Mouse (Mus musculus): ENCODE results near the gene Slc25a47. TPM values are rescaled to one million over a fixed set of nuclear protein-coding genes. Genes with fewer than 3 reads are reported as not detected.

The Slc25a47 gene
- total and polyA plus RNA-seq, 3 experiments, result 3.0 to 5.3 (median 3.1) TPM

GRCm38 (mm10) chr12:108869575-108869974 is 33.7 kb downstream of the Slc25a47 start:
- in situ Hi-C loops (cut with MboI; ENCODE audit: low pct_ligation_motif_present, low pct_unique_long_range_greater_than_20kb, low sequenced_read_pairs) (no loop called here), dilution Hi-C loops (cut with MboI; ENCODE audit: extremely low pct_ligation_motif_present, extremely low pct_unique_long_range_greater_than_20kb, low sequenced_read_pairs) (no loop called here)
- no peaks in the 10 kb centered on the region for H3K4me1 ChIP-seq (ENCODE audit: control insufficient read depth in 1 of 2, insufficient read depth in 2 of 2)
- no peaks in the 10 kb centered on the region for H3K27me3 ChIP-seq (replicated peaks)
- no peak overlapping the region for H3K4me3 ChIP-seq (replicated peaks in 1 of 3; ENCODE audit: low read depth in 2 of 3, low read length in 2 of 3, poor library complexity in 1 of 3)
- H3K9ac ChIP-seq (ENCODE audit: insufficient read depth, low read depth), result no peak overlapping the region
- no peak overlapping the region for H3K4me2 ChIP-seq (ENCODE audit: insufficient read depth, low read depth, poor library complexity, severe bottlenecking)
- no peaks in the 10 kb centered on the region for H3K9me3 ChIP-seq (replicated peaks; ENCODE audit: low read length)
- H3K36me3 ChIP-seq (replicated peaks in 1 of 2; ENCODE audit: control insufficient read depth in 1 of 2, insufficient read depth in 1 of 2, low read length in 1 of 2), result peaks cover 87 to 96% of the 10 kb centered on the region in 2 experiments
- TF ChIP-seq MEF2A (IDR thresholded peaks at IDR 0.05; ENCODE audit: borderline replicate concordance, low read depth, low read length) (no peak), CTCF (conservative IDR thresholded peaks at IDR 0.05 in 1 of 2, IDR thresholded peaks at IDR 0.05 in 1 of 2; ENCODE audit: low read depth in 2 of 2, low read length in 2 of 2) (peak in 1 of 2 experiments; percentile 40; a peak in 2 of 4 replicates), ZC3H11A (IDR thresholded peaks at IDR 0.05; ENCODE audit: low read depth, low read length) (no peak), NELFE (IDR thresholded peaks at IDR 0.05; ENCODE audit: low read depth, low read length) (no peak), POLR2AphosphoS2 (IDR thresholded peaks at IDR 0.05; ENCODE audit: low read depth, low read length) (no peak), RCOR1 (conservative IDR thresholded peaks at IDR 0.05; ENCODE audit: low read depth, low read length) (no peak), SMC3 (IDR thresholded peaks at IDR 0.05; ENCODE audit: low read depth, low read length) (peak; percentile 14; the same call in 1 of the 2 replicates)
- peak; percentile 31 for DNase-seq (ENCODE audit: extremely low read depth)
- no peak overlapping the region for H3K27ac ChIP-seq (ENCODE audit: insufficient read depth, low read depth)
- no peaks in the 10 kb centered on the region for H3K79me2 ChIP-seq (replicated peaks; ENCODE audit: control insufficient read depth, extremely low read depth, insufficient read depth, poor library complexity, severe bottlenecking)

GRCm38 (mm10) chr12:108873122-108873521 is 37.3 kb downstream of the Slc25a47 start:
- Histone ChIP-seq H3K27ac (ENCODE audit: insufficient read depth, low read depth) (no peak overlapping the region), H3K9me3 (replicated peaks; ENCODE audit: low read length) (no peaks in the 10 kb centered on the region), H3K4me1 (ENCODE audit: control insufficient read depth in 1 of 2, insufficient read depth in 2 of 2) (no peaks in the 10 kb centered on the region), H3K79me2 (replicated peaks; ENCODE audit: control insufficient read depth, extremely low read depth, insufficient read depth, poor library complexity, severe bottlenecking) (no peaks in the 10 kb centered on the region), H3K4me3 (replicated peaks in 1 of 3; ENCODE audit: low read depth in 2 of 3, low read length in 2 of 3, poor library complexity in 1 of 3) (no peak overlapping the region), H3K4me2 (ENCODE audit: insufficient read depth, low read depth, poor library complexity, severe bottlenecking) (no peak overlapping the region), H3K36me3 (replicated peaks in 1 of 2; ENCODE audit: control insufficient read depth in 1 of 2, insufficient read depth in 1 of 2, low read length in 1 of 2) (peaks cover 82 to 96% of the 10 kb centered on the region in 2 experiments), H3K9ac (ENCODE audit: insufficient read depth, low read depth) (no peak overlapping the region), H3K27me3 (replicated peaks) (no peaks in the 10 kb centered on the region)
- dilution Hi-C loops (cut with MboI; ENCODE audit: extremely low pct_ligation_motif_present, extremely low pct_unique_long_range_greater_than_20kb, low sequenced_read_pairs), result no loop called here
- DNase-seq (ENCODE audit: extremely low read depth), result no peak
- in situ Hi-C loops (cut with MboI; ENCODE audit: low pct_ligation_motif_present, low pct_unique_long_range_greater_than_20kb, low sequenced_read_pairs), result no loop called here
- TF ChIP-seq BHLHE40 (IDR thresholded peaks at IDR 0.05; ENCODE audit: low read depth, low read length) (no peak), NRF1 (IDR thresholded peaks at IDR 0.05; ENCODE audit: low read depth, low read length) (no peak)

- in situ Hi-C loops (cut with MboI; ENCODE audit: low pct_ligation_motif_present, low pct_unique_long_range_greater_than_20kb, low sequenced_read_pairs), result no loop called here
- Histone ChIP-seq H3K36me3 (replicated peaks in 1 of 2; ENCODE audit: control insufficient read depth in 1 of 2, insufficient read depth in 1 of 2, low read length in 1 of 2) (peaks cover 84 to 98% of the 10 kb centered on the region in 2 experiments), H3K4me3 (replicated peaks in 1 of 3; ENCODE audit: low read depth in 2 of 3, low read length in 2 of 3, poor library complexity in 1 of 3) (no peak overlapping the region)
These were observed 43.3 kb downstream of the Slc25a47 start for GRCm38 (mm10) chr12:108879138-108879537.

More at GRCm38 (mm10) chr12:108879138-108879537, 43.3 kb downstream of the Slc25a47 start:
- H3K79me2 ChIP-seq (replicated peaks; ENCODE audit: control insufficient read depth, extremely low read depth, insufficient read depth, poor library complexity, severe bottlenecking), result no peaks in the 10 kb centered on the region
- no peak overlapping the region for H3K9ac ChIP-seq (ENCODE audit: insufficient read depth, low read depth)
- no peak overlapping the region for H3K27ac ChIP-seq (ENCODE audit: insufficient read depth, low read depth)
- DNase-seq (ENCODE audit: extremely low read depth), result no peak
- H3K4me2 ChIP-seq (ENCODE audit: insufficient read depth, low read depth, poor library complexity, severe bottlenecking), result no peak overlapping the region
- dilution Hi-C loops (cut with MboI; ENCODE audit: extremely low pct_ligation_motif_present, extremely low pct_unique_long_range_greater_than_20kb, low sequenced_read_pairs), result no loop called here
- no peaks in the 10 kb centered on the region for H3K27me3 ChIP-seq (replicated peaks)
- H3K4me1 ChIP-seq (ENCODE audit: control insufficient read depth in 1 of 2, insufficient read depth in 2 of 2), result no peaks in the 10 kb centered on the region
- TF ChIP-seq UBTF (IDR thresholded peaks at IDR 0.05; ENCODE audit: low read depth, low read length) (no peak), KAT2A (IDR thresholded peaks at IDR 0.05; ENCODE audit: insufficient replicate concordance, low read length) (no peak), RAD21 (IDR thresholded peaks at IDR 0.05; ENCODE audit: low read depth, low read length) (no peak), NRF1 (IDR thresholded peaks at IDR 0.05; ENCODE audit: low read depth, low read length) (no peak), IRF4 (IDR thresholded peaks at IDR 0.05; ENCODE audit: low read depth, low read length) (no peak), MYC (IDR thresholded peaks at IDR 0.05; ENCODE audit: low read depth, low read length) (no peak), ZKSCAN1 (IDR thresholded peaks at IDR 0.05; ENCODE audit: borderline replicate concordance, low read depth, low read length) (no peak), ZMIZ1 (IDR thresholded peaks at IDR 0.05; ENCODE audit: low read depth, low read length) (no peak), ZC3H11A (IDR thresholded peaks at IDR 0.05; ENCODE audit: low read depth, low read length) (no peak), MAX (IDR thresholded peaks at IDR 0.05; ENCODE audit: low read length) (no peak), HCFC1 (IDR thresholded peaks at IDR 0.05; ENCODE audit: low read depth, low read length) (no peak), MEF2A (IDR thresholded peaks at IDR 0.05; ENCODE audit: borderline replicate concordance, low read depth, low read length) (no peak), USF2 (conservative IDR thresholded peaks at IDR 0.05; ENCODE audit: low read depth, low read length) (no peak)
- H3K9me3 ChIP-seq (replicated peaks; ENCODE audit: low read length), result no peaks in the 10 kb centered on the region
